Mouse (Mus musculus) E14TG2a.4 (cell line): ENCODE data around the gene Ppcdc.

Experiments
- CTCF ChIP-seq: conservative IDR thresholded peaks from 2 replicates; pipeline ENCODE4 v1.5.1; 2014; ENCODE audit warnings: low read length
- NANOG ChIP-seq: IDR thresholded peaks from 2 replicates; pipeline ENCODE4 v1.6.1; 2014; ENCODE audit warnings: borderline replicate concordance, low read length, mixed read lengths
- POU5F1 ChIP-seq: IDR thresholded peaks from 2 replicates; pipeline ENCODE4 v1.6.1; 2014; ENCODE audit warnings: low read length, borderline replicate concordance

DNA sequence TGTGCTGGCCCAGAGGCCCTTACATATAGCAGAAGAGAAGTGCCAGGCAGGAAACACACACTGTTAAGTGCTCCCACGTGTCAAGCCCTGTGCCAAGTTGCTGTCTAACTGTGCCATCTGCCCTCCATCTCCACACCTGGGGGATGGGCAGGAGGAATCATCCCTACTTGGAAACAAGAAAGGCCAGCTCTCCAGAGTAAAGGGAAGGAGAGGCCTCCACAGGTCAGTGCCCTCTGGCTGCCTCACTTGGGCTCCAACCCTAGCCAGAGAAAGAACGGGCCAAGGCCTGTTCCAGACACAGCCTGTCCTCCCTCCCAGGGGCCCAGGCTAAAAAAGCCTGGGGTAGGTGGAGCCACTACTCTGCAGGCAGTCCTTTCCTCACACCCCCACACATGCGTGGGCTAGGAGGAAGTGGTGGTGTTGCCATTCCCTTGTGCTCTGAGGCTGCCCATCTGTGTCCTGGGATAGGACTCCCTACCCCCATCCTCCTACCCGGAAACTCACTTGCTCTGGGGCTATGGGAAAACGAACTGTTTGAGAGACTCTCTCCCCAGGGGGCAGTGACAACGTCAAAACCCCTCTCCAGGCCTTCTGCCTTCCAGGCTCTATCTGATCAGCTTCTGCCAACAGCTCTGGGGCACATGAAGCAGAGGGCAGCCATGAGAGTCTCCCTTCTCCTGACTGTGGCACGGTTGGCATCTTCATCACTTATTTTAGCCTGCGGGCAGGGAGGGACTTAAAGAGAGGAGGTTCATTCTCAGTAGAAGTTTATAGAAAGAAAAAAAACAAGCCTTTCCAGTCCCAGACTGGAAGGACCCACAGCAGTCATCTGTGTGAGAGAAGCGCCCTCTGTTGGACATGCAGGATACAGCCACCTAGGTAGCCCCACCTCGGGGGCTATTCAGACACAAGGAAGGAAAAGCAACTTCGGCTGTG, 6.6 kb downstream of the Ppcdc start:
- TF ChIP-seq CTCF (peak; percentile 83), POU5F1 (no peak), NANOG (no peak)
